Mouse (Mus musculus) gastrocnemius, adult 18-20 months (tissue): Measurements from ENCODE around the gene Tef. TPM values are rescaled to one million over a fixed set of nuclear protein-coding genes. Genes with fewer than 3 reads are reported as not detected.

Experiments
- DNase-seq: peaks from one replicate; pipeline ENCODE4 v3.0.0; 2021; ENCODE audit warnings: low spot score
- total RNA-seq, 2 experiments: library from RNA; stranded (reverse); gene quantifications; 2 replicates each; pipeline ENCODE4 v1.2.3; 2021

Gene Tef
- total RNA-seq, 2 experiments from 2014 or later = 124 to 160 TPM

DNA sequence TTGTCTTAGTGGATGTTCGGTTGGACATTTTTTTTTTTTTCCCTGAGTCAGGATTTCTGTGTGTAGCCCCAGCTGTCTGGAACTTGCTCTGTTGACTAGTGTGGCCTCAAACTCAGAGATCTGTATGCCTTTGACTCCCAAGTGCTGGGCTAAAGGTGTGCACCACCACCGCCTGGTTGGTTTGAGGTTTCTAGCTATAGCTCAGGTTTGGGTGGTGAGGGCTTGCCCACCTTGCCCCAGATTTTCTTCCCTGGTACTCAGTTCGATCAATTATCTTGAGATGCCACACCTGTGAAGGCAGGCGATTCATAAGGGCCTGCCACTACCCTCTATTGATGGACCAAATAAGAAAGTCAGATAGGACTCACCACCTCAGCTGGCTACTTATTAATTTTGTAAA lies 44.9 kb downstream of the Tef start:
- no peak for DNase-seq

DNA sequence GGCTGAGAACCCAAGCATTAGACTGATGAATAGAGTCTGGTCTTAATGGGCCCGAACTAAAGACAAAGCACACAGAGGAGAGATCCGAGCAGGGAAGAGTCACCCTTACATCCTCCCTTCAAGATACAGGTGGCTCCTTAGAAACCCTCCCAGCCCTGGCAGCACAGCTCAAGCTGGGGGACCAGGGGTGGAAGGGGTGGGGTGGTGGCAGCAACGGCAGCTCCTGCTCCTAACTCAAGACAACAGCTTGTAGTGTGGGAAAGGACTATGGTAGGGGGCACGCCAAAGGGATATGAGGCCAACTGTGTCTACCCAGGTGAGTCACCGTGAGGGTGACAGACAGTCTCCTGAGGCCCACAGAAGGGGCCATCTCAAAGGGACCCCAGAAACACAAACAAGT lies 45.6 kb downstream of the Tef start:
- DNase-seq = no peak

DNA sequence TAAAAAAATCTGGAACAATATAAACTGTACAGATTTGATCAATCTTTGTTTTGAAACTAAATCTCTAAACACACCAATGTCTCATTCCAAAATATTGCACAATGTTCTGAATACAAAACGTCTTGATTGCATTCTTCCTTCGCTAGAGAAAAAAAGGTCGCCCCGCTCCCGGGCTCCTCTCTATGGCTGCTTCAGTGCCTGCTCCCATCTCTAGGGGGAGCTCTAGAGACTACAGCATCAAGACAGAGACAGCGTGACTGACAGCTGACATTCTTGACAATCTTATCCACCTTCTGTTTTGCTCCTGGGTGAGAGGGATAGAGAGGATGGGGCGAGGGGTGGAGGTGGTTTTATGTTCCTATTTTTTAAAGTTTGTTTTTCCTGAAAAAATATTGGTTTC lies 46.1 kb downstream of the Tef start:
- DNase-seq = peak; percentile 78

DNA sequence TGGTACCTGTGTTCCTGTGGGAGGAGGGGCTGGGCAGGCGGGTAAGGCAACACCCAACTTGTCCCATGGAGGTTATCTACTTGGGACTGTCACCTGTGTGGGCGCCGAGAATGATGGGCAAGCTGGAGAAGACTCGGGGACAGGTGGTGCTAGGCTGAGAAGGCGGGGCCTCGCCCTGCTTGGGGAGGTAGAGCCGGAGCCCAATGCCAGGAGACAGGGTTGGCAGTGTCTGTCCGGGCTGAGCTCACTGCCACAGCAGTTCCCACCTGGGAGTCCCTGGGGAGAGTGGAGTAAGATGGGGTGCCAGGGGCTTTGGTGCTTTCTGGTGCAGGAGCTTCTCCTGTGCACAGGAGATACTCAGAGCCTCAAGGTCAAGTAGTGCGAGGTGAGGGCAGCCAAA lies 46.9 kb downstream of the Tef start:
- peak; percentile 66 for DNase-seq

DNA sequence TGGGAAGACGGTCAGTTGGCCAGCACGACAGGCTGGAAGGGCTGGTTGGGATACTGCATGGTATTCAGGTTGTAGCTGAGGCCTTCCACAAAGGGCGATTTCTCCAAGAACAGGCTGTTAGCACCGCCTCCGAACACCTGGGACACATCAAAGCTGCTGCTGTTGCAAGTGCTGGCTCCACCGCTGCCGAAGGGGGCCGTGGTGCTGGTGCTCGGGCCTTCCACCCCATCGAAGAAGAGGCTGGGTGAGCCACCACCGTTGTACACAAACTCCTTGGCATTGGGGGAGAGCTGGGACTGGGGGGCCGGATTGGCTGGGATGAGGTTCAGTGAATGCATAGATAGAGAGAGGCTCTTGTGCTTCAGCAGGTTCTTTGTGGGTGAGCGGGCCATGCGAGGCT lies 48.5 kb downstream of the Tef start:
- DNase-seq = no peak

DNA sequence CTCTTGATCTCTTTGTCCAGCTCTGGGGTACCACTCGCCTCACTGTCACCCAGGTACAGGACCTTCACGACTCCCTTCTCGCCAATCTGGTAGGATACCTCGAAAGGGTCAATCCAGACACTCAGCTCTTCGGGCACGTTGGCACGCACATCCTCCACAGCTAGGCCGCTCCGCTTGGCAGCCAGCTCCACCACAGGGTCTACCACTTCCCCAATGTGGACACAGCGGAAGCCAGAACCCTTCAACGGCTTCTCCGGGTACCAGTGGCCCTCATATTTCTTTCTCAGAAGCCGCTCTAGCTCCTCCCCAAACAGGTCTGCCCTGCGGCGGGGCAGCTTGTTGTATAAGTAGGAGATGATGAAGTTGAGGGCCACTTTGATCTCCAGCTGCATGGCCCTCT lies 49.2 kb downstream of the Tef start:
- DNase-seq = no peak

DNA sequence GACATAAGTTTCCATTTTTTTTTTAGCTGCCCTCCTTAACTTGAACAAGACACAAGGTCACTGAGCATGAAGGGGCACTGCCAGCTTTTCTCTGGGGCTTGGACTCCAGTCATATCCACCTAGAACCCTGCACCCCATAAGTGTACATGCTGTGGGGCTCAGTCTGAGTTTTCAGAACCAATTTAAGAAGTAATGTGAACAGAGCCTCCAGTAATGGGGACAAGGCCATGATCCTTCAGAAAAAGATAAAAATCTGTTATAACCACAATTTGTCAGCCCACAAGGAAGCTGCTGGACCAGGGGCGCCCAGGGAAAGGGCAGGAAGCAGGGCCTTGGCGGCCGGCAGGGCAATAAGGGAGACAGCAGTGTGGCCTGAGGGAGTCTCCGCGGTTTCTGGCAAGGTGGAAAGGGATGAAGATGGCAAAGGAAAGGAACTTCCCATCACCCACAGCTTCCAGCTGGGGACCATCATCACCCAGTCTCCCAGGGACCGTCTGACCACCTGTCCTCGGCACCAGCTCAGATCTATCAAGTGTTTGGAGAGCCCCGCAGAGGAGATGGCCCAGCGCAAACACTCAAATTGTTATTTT lies 50.3 kb downstream of the Tef start:
- DNase-seq = no peak

DNA sequence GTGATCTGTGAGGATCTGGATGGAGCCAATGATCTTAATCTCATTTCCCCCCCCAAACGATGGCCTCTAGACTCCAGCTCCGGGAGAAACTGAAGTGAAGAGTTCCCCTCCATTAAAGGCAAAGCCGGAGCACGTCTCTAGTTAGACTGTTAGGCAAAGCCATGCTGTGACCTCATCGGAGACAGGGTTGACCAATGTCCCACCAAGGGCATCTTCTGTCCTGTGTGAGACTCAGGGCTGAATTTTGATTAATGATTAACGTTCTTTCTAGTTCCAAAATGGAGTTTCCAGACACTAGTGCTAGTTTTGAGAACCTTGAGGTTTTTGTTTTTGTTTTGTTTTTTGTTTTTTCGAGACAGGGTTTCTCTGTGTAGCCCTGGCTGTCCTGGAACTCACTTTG lies 50.9 kb downstream of the Tef start:
- no peak for DNase-seq

DNA sequence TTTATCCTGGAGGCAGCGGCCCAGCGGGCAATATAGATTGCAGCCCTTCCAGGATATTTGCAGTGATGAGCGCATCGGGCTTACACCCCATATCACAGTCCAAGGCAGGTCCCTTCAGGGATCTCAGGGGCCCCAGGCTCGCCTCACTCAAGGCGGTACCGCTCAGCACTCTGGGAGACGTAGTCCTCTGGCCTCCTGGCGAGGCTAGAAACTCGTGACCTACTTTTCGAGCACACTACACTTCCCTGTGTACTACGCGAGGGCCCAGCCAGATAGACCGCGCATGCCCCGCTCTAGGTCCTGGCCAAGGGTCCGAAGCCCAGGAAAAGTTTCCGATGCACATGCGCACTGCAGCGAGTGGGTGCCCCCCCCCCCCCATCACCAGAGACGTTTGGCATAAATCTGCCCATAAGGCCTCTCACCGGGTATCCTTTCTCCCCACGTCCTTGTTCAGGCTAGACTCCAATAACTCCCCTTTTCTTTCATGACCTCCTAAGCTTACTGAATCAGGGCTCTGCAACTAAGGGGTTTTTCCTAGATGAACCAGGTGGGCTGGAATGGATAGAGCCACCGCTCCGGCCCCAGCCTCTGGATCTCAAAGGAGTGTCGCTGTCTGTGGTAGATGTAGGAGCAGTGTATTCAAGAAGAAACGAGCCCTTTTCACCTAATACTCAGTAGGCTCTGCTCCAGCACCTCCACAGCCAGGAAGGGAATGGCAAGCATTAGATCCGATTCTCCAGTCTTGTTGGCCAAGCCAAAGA lies 54.0 kb downstream of the Tef start:
- peak; percentile 92 for DNase-seq

DNA sequence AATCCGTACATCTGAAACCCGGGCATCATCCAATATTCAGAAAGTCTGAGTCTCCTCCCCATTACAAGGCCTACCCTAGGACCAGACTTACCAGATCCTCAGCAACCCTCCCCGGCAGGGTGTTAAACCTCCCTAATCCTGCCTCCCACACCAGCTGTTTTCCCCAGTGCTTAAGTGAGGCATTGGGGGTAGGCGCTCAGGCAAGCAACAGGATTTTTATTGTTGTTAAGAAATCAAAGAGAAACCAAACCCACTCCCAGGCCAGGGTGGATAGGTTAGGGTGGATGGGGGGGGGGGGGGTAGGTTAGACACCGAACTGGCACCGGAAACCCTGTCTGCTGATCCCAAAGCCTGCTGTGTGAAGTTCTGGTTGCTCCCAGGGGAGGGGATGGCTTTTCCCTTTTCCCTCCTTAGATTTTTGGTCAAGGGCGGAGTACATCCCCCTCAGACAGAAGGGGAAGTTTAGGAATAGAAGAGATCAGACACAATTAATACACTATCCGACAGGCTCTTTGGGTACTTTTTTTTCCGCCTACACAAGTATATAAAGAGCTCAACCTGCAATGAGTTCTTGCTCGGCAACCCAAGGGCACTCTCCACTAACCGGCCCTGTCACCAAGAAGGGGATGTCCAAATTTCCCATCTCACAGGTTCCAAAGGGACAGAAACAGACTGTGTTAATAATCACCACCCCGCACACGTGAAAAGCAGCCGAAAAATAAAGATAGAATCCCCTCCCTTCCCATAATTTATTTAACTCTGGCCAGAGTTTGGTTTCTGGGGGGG lies 54.9 kb downstream of the Tef start:
- peak; percentile 51 for DNase-seq

DNA sequence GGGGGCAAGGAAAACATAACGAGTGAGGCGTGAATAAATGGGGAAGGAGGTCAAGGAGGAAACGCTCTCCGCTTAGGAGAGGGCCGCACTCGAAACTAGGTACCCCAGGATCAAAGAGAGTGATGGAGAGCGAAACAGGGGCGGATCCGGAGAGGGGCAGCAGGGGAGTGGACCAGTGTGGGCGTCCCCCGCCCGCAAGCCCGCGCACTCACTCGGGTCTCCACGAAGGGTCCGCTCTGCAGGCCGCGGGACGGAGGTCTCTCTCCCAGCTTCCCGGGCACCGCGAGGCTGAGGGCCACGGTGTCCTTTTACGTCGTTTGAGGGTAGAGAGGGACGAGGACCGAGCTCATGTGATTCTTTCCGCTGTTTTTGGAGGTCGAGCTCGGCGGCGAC lies 55.5 kb downstream of the Tef start:
- no peak for DNase-seq

DNA sequence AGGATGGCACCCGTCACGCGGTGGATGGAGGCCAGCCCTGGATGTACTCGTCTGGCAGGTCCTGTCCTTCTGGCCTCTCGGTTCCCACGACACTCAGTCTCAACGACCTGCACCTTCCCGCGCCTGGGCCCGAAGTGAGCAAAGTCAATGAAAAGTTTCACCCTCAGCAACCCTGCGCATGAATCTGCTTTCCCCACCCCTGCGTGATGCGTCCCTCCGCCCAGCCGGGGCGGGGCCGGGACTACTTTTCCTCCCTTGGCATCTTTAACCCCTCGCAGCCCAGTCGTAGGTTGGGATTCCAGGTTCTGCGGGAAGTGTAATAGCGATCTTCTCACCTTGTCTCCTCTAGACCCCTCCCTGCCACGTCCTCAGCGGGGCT lies 55.9 kb downstream of the Tef start:
- peak; percentile 97 for DNase-seq

DNA sequence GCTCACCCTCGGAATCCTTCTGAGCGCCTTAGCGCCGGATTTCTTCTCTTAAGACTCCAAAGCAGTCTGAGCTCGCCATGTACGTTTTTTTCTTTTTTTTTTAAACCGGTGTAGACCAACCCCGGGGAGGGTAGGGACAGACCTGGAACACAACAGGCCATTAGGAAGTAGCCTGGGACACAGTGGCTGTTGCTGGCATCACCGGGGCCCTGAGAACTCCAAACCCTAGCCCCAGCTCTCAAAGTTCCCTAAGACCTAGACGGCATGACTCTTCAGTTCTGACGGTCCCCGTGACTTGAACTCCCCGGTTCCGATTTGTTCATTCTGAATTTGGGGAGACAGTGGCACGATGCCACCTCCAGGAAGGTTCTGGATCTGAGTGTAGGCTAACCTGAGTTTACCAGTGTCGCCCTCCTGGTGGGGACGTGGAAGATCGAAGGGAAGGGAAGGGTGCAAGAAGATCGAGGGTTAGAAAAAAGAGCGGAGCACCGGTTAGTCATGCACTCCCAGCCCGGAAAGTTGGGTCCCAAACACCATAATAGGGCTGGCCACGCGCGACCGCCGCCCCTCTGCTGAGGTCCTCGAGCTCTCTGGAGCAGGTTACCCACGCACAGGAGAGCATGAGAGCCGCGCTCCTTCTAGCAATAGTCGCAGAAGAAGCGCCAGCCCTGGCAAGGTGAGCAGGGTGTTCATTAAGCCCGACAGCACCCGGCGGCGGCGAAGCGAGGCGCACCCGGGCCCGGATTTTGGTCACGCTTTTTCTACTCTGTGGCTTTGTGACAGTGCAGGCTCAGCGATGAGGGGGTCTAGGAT lies 56.5 kb downstream of the Tef start, which contains the start of gene Tob2:
Tob2 (minus strand) TSS at position 280 of the 813 bp plus-strand sequence.
- DNase-seq = peak; percentile 73

DNA sequence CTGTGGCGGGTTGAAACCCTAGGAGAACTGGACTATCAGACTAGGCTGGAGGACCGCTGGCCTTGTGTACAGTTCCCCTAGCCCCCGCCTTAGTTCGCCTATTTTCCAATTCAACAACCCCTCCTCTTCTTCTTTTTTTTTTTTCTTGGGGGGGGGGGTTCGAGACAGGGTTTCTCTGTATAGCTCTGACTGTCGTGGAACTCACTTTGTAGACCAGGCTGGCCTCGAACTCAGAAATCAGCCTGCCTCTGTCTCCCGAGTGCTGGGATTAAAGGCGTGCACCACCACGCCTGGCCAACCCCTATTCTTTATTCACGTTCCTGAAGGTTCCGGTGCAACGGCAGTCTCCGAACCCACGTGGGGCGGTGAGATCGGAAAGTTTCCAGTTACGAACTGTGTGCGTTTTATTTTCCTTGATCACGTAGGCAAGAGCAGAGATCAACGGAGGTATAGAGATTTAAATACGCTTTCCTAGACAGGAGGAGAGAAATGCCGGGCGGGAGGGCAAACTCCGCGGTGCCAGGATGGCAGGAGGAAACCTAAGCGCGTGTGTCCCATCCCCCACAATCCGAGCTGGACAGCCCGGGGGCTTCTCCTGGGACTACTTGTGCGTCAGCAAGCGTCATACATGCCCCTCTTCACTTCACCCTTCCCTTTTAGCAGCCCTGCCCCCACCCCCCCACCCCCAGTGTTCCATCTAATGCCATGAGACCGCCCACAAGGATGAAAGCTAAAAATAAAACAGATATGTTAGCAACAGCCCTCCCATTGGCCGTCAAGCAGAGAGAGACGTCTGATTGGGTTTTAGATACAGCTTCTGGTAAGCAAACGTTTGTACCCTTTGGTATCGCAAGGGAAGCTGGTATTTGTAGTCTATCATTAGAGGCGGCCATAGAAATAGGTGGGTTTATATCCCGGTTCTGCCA lies 57.4 kb downstream of the Tef start:
- DNase-seq = peak; percentile 92

DNA sequence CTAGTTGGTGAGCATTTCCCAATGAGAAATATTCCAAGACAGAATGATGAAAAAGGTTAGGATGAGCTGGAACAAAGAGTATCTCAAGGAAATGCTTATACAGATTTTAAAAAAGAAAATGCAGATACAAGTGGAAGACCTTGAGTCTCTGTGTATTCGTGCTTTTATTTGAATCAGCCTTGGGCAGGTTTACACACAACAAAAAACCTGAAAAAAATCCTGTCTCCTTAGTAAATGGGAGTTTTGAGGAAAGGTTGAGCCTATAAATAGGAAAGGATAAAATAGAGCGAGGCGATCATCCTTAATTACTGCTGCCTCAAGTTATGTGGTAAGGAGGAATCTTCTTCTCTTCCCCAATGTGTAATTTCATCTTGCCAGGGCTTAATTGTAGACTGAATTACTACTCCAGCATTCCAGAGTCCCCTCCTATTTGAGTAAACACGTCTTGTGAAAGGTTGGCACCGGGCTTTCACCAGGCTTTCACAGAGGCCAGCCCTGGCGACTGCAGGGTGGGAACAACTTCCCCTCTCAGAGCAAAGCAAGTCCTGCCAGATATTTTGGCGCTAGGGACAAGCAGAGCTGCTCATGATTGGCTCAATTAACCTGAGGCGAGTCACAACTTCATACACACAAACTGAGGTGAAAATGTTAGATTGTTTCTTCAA lies 58.4 kb downstream of the Tef start:
- peak; percentile 62 for DNase-seq

DNA sequence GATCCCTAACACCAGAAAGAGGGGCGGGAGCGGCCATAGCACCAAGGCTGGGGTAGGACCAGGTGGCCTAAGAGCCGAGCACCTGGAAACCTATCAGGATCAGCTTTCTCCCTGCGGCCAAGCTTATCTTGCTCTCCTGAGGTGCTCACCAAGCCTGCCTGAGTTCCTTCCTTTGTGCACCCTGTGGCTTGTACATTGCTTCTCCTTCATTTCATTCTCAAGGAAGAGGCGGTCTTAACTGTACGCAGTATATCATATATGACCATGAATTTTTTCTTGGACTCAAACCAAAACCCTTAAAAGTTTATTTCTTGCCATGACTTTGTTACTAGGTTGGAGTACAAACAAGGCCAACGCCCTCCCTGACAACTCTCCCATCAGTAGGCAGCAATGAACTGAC lies 62.0 kb downstream of the Tef start:
- no peak for DNase-seq

DNA sequence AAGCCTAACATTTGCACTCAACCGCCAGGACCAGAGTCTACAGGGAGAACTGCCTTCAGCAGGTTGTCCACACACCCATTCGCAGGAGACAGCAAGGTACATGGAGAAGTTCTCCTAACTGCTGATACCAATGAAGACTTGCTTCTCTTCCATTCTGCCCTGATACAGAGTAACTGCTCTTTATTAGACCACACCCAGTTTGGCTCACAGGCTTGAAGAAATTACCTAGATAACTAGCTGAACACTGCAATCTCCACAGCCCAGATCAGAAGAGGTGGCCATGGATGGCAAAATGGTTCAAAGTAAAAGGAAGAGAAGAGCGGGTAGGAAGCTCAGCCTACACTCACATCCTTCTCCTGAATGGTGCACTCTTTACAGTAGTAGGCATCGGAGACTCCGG lies 67.8 kb downstream of the Tef start:
- no peak for DNase-seq

DNA sequence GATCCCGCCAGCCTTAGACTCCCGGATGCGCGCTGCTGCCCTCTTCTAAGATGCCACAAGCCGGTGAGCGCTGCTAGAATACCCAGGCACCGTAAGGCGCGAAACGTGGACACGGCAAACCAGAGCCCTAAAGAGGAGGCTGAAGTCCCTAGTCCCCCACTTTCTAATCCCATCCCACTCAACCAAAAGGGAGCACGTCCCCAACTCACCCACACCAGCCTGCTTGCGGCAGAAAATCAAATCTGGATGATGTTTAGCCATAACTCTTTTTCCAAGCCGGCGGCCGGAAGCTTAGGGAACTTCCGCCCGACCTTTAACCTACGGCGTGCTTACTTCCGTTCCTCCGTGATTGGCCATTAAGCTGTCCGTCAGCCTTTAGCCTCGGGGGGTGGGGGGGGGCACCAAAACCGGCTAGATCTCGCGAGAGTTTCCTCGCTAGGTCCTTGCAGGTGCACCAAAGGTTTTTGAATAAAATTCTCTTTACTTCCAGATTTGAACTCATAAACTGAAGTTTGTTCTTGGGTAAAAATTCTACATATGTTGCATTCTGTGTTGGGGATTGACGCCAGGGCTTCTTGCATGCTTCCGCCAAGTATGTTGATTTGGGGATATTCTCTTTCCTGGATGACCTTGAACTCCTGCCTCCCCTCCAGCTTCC lies 69.5 kb downstream of the Tef start, which contains the start of gene Phf5a:
Phf5a (minus strand) TSS at position 308 of the 658 bp plus-strand sequence.
- peak; percentile 88 for DNase-seq
